In the genomic region with DNA sequence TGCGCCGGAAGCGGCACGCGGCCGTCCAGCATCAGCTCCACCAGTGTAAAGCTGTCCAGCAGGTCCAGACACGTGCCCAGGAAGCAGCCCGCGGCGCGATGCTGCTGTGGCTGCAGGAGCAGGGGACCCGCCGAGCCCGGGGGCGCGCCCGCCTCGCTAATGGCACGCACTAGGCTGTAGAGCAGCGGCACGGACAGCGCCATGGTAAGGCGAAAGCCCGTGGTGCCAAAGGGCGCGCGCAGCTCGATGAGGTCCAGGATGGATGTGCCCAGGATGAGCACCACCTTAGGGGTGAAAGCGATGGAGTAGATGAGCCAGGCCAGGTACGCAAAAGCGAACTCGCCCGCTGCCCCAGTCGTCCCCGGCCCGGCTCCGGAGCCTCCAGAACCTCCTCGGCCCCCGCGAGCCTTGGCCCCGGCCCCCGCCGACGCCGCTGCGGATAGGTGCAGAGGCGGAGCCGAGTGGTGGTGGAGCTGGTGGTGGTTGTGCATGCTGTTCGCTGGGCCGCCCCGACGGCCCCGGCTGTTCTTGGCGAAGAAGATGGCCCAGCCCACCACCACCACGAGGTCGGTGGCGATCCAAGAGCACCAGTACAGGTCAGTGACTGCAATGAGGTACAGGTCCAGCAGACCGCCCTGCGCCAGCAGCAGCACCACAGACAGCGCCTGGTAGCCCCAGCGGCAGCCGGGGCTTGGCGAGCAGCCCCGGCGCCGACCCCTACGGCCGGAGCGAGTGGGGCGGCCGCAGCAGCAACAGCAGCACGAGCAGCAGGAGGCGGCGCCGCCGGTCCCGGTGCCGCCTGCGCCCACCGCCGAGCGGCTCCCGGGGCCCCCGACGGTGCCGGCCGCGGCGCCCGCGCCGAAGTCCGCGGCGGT, we compare ENCODE assay signal across 1 mouse cellular context.
A peak's percentile ranks its signal among the peaks of the same experiment; 100 is the strongest.
TF ChIP-seq lines count a peak whose summit lies in the region.

No protein-coding gene starts in this region.

TF ChIP-seq in MEL, 35 proteins besides CTCF, POLR2A, EP300 and RAD21:
- no peak for TF ChIP-seq CHD1 (IDR thresholded peaks at IDR 0.05; ENCODE audit: low read depth, low read length)
- no peak for TF ChIP-seq SIN3A (IDR thresholded peaks at IDR 0.05; ENCODE audit: low read length)
- TF ChIP-seq USF1 (IDR thresholded peaks at IDR 0.05; ENCODE audit: low read depth, low read length) = no peak
- TF ChIP-seq MXI1 (IDR thresholded peaks at IDR 0.05; ENCODE audit: low read depth, low read length) = 0 out of 2 replicates have a peak, but pooled peaks have one; percentile 28
- no peak for TF ChIP-seq KAT2A (conservative IDR thresholded peaks at IDR 0.05; ENCODE audit: low read depth, low read length)
- TF ChIP-seq ETS1 (IDR thresholded peaks at IDR 0.05; ENCODE audit: low read depth, low read length) = no peak
